Mouse (Mus musculus) C2C12 (cell line): ENCODE measurements around the gene Foxn3.

ENCODE experiments used
- CEBPB ChIP-seq: IDR thresholded peaks from one replicate; pipeline ENCODE4 v1.6.1; 2011; ENCODE audit warnings: low read depth, mild to moderate bottlenecking, control low read depth, moderate library complexity
- CTCF ChIP-seq: IDR thresholded peaks from one replicate; pipeline ENCODE4 v1.5.1; 2011; ENCODE audit not compliant: control insufficient read depth, insufficient read depth, insufficient read length
- FOSL1 ChIP-seq: IDR thresholded peaks from one replicate; pipeline ENCODE4 v1.8.0; 2011; ENCODE audit warnings: mild to moderate bottlenecking, low read length; ENCODE audit not compliant: poor library complexity, insufficient read depth, severe bottlenecking
- MAX ChIP-seq: IDR thresholded peaks from one replicate; pipeline ENCODE4 v1.6.1; 2011; ENCODE audit warnings: mild to moderate bottlenecking, control low read depth
- MYOD1 ChIP-seq: IDR thresholded peaks from one replicate; pipeline ENCODE4 v1.6.1; 2011; ENCODE audit warnings: low read depth; ENCODE audit not compliant: control insufficient read depth, insufficient read length
- USF1 ChIP-seq: IDR thresholded peaks from one replicate; pipeline ENCODE4 v1.6.1; 2011; ENCODE audit warnings: low read depth, mild to moderate bottlenecking, control low read depth, moderate library complexity

DNA sequence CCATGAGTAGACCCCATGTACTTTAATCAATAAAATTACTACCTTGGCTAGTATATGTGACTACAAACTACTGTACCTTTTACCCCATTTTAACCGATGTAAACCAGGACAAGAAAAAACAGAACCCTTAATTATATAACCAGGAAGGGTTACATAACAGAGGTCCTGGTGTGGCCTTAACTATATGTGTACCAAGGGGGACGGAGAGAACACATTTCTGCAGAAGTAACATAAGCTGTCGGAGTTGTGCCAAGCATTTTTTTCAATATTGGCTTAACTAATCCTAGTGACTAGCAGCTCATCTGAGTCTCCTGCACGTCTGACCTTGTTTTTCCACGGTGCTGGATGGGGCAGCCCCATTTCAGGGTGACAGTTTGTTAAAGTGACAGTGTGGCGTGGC, 315.4 kb downstream of the Foxn3 start:
- TF ChIP-seq CTCF (no peak), USF1 (no peak), MAX (no peak), MYOD1 (no peak), CEBPB (no peak), FOSL1 (no peak)
